Mouse (Mus musculus): ENCODE data around the gene Washc3. TPM values are rescaled to one million over a fixed set of nuclear protein-coding genes. Genes with fewer than 3 reads are reported as not detected.

The Washc3 gene
- total RNA-seq (2021), result 10 to 100 TPM; 24.3 to 25.7 TPM

DNA sequence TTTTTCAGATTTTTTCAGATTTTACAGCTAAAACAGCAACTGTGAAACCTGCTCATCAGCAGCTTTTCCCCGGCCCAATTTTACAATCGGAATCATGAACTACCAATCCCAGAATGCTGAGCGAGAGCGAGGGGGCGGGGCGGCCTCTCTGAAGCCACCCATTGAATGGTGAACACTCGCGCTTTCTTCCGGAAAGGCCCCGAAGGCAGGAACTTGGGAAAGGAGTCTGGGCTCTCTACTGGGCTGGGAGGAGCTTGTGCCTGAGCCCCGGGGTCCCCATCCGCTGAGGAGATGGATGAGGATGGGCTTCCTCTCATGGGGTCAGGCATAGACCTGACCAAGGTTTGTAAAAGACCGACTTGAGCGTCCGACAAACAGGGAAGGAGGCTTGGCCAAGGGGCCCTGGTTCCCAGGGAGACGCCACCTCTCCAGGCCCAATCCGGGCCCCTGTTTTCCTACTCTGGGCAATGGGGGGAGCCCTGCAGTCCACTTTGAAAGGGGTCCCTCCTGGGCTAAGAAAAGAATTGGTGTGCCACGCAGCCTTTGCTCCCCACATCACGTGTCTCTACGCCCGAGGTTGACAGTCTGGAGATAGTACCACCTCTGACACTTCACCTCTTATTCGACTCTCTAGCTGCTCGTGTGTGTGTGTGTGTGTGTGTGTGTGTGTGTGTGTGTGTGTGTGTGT lies at the start of gene Washc3:
TSS of gene Washc3 (plus strand) at position 143 of the 688 bp plus-strand sequence.
- DNase-seq (ENCODE audit: low spot score in 2 of 2), result peak; percentile 92 to 97
- intact Hi-C loops (cut with DNase I), result no loop called here

GRCm38 (mm10) chr10:88151658-88152057 lies 49.2 kb upstream of the Washc3 start:
- peak in 1 of 2 experiments; percentile 26 for DNase-seq (ENCODE audit: low spot score in 2 of 2)

GRCm38 (mm10) chr10:88162096-88162495 lies 38.8 kb upstream of the Washc3 start:
- DNase-seq (ENCODE audit: low spot score in 2 of 2), result no peak
- intact Hi-C loops (cut with DNase I), result no loop called here

More at GRCm38 (mm10) chr10:88151658-88152057, 49.2 kb upstream of the Washc3 start:
- intact Hi-C loops (cut with DNase I), result no loop called here

- intact Hi-C loops (cut with DNase I), result no loop called here
- DNase-seq (ENCODE audit: low spot score in 2 of 2), result no peak
Measured at GRCm38 (mm10) chr10:88162676-88163075, 38.2 kb upstream of the Washc3 start.

- no peak for DNase-seq (ENCODE audit: low spot score in 2 of 2)
- intact Hi-C loops (cut with DNase I), result no loop called here
Measured at GRCm38 (mm10) chr10:88166158-88166557, 34.7 kb upstream of the Washc3 start.

GRCm38 (mm10) chr10:88167438-88168077 lies 33.3 kb upstream of the Washc3 start:
- intact Hi-C loops (cut with DNase I), result no loop called here

GRCm38 (mm10) chr10:88200541-88200940 lies 352 bp upstream of the Washc3 start:
- intact Hi-C loops (cut with DNase I), result no loop called here
- peak in 1 of 2 experiments; percentile 4 for DNase-seq (ENCODE audit: low spot score in 2 of 2)

More at GRCm38 (mm10) chr10:88167438-88168077, 33.3 kb upstream of the Washc3 start:
- no peak for DNase-seq (ENCODE audit: low spot score in 2 of 2)

GRCm38 (mm10) chr10:88201650-88202049 lies 757 bp downstream of the Washc3 start:
- intact Hi-C loops (cut with DNase I), result no loop called here
- DNase-seq (ENCODE audit: low spot score in 2 of 2), result no peak

- intact Hi-C loops (cut with DNase I), result no loop called here
- DNase-seq (ENCODE audit: low spot score in 2 of 2), result no peak
Measured at GRCm38 (mm10) chr10:88202581-88202980, 1.7 kb downstream of the Washc3 start.

DNA sequence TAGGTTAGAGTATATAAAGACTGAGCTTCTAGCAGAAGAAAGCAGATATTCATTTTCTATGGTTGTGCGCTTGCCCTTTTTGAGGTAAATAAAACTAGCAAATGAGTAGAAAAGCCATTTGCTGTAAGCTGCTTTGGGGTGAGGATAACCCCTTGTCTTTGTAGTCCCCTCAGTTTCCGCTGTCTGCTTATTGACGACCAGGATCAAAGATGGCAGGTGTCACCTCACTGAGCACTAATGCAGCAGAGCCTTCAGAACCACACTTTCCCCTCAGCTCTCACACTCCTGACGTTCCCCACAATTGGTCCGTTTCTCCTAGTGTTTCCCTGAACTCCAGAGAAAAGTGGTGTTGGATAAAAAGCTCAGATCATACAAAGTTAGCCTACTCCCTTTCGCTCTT lies 2.3 kb downstream of the Washc3 start:
- DNase-seq (ENCODE audit: low spot score in 2 of 2), result no peak
- intact Hi-C loops (cut with DNase I), result no loop called here

GRCm38 (mm10) chr10:88212644-88213043 lies 11.8 kb downstream of the Washc3 start:
- intact Hi-C loops (cut with DNase I), result no loop called here
- DNase-seq (ENCODE audit: low spot score in 2 of 2), result no peak

DNA sequence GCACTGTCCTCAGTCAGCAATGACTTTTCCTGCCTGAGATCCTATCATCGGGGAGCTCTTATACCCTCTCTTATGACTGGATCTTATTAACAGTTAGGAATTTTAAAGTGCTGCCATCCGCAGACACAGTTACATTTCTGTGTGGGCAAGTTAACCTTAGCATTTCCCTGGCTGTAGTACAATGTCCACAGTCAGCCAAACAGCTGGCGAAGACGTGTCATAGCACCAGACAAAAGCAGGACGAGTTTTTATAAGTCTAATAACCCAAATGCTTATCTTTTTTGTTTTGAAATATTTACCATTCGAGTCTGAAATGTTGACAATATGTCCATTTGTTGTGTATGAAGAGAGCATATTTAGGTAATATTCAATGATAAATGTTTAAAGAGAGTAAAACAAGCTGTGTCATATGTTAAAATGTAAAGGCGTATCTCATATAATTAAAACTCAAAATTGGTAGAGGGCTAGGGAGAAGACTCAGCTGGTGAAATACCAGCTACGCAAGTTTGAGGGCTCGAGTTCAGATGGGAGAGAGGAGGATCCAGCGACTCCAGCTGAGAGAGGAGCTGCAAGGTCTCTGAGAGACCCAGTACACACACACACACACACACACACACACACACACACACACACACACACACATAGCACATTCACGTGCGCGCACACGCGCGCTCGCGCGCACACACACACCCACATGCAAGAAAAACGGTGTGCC lies 14.1 kb downstream of the Washc3 start:
- intact Hi-C loops (cut with DNase I), result no loop called here
- DNase-seq (ENCODE audit: low spot score in 2 of 2), result no peak

GRCm38 (mm10) chr10:88218161-88218560 lies 17.3 kb downstream of the Washc3 start:
- DNase-seq (ENCODE audit: low spot score in 2 of 2), result no peak
- intact Hi-C loops (cut with DNase I), result no loop called here

DNA sequence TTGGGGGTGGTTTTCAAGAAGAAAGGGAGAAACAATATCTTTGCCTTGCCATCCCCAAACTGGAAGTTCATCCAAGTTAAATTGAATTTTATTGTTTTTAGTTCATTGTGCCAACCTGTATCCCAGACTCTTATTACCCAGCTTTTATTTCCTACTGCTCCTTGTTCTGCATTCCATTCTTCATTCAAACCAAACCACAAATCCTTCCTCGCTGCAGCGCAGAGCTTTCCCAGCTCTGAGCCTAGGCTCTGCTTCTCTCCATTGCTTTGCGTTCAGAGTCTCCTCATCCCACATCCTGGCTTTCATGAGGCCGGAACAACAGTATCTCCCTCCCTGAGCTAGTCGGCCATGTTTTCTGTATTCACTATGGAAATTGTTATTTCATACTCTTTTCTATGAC lies 20.8 kb downstream of the Washc3 start:
- intact Hi-C loops (cut with DNase I), result no loop called here
- DNase-seq (ENCODE audit: low spot score in 2 of 2), result no peak

DNA sequence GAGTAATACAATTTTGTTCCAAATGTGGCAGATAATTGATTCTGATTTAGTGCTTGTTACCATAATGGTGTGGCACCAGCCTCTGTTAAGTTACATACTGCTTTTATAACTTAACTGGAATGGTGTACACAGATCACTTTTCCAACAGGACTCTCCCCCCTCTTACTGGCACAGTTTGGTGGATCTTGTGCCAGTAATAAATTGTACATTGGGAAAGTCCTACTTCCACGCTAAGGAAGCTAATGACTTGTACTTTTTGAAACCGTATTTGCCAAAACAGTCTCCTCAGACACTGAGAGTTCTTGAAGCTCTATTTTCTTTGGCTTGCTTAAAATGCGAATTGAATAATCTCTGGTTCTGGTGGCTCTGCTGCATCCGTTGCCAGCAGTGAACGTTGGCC lies 24.5 kb downstream of the Washc3 start:
- intact Hi-C loops (cut with DNase I), result no loop called here
- no peak for DNase-seq (ENCODE audit: low spot score in 2 of 2)

- intact Hi-C loops (cut with DNase I), result no loop called here
- no peak for DNase-seq (ENCODE audit: low spot score in 2 of 2)
Measured at GRCm38 (mm10) chr10:88227962-88228361, 27.1 kb downstream of the Washc3 start.

DNA sequence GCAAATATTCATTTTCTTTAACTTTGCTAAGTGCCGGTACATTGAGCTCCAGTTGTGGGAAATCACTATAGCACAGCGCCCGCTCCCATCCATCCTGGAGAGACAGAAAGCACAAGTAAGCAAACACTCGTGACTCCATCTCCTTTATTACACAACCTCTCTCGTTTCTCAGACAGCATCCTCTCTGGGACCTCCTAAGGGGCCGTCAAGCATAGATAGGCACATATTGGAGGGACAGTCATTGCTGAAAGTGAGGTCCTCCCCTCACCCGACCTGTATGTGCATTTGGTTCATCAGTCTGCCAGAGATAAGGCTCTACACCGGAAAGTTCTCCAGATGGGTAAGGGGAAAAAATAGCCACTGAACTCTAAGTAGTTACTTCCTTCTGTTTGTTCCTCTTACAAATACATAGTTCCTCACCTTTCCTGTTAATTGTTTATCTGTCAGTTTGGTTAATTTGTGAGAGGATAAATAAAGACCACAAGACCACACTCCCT lies 27.7 kb downstream of the Washc3 start:
- intact Hi-C loops (cut with DNase I), result no loop called here

GRCm38 (mm10) chr10:88231671-88232070 lies 30.8 kb downstream of the Washc3 start:
- intact Hi-C loops (cut with DNase I), result no loop called here
- no peak for DNase-seq (ENCODE audit: low spot score in 2 of 2)

More for the DNA sequence above, 27.7 kb downstream of the Washc3 start:
- DNase-seq (ENCODE audit: low spot score in 2 of 2), result no peak

DNA sequence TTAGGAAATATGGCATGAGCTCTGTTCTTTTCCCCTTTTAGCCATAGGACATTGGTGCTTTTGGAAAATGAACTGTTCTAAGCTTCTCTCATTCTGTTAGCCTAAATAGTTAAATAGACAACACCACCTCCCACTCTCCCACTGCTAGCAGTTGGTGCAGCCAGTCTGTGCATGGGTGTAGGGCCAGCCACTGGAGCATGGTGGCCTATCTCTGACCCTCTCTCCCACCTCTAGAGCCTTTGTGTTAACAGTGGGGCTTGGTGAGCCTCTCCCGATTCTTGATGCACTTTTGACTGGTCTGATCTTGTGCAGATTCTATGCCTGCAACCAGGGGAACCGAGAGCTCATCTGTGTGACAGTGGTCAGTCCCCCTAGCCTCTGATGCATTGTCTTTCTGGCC lies 31.9 kb downstream of the Washc3 start:
- DNase-seq (ENCODE audit: low spot score in 2 of 2), result no peak
- intact Hi-C loops (cut with DNase I), result no loop called here

GRCm38 (mm10) chr10:88244681-88245080 lies 43.8 kb downstream of the Washc3 start:
- no peak for DNase-seq (ENCODE audit: low spot score in 2 of 2)
- intact Hi-C loops (cut with DNase I), result no loop called here

Measured in left cerebral cortex, postnatal 25 days (tissue).